Mouse (Mus musculus) right cerebral cortex, postnatal 36 days (tissue): ENCODE results near the gene Sgta.
A peak's percentile ranks its signal among the peaks of the same experiment; 100 is the strongest.
"Not testable (repeated sequence)": the region's sequence is repeated elsewhere in the genome, so short reads cannot be mapped to it uniquely, and the experiment has no call there.

Experiments
- DNase-seq, 2 experiments: peaks; one replicate each; pipeline ENCODE4 v3.0.0; 2022; ENCODE audit warnings: low spot score in 2 of 2, mixed read lengths in 1 of 2

Sgta gene

DNA sequence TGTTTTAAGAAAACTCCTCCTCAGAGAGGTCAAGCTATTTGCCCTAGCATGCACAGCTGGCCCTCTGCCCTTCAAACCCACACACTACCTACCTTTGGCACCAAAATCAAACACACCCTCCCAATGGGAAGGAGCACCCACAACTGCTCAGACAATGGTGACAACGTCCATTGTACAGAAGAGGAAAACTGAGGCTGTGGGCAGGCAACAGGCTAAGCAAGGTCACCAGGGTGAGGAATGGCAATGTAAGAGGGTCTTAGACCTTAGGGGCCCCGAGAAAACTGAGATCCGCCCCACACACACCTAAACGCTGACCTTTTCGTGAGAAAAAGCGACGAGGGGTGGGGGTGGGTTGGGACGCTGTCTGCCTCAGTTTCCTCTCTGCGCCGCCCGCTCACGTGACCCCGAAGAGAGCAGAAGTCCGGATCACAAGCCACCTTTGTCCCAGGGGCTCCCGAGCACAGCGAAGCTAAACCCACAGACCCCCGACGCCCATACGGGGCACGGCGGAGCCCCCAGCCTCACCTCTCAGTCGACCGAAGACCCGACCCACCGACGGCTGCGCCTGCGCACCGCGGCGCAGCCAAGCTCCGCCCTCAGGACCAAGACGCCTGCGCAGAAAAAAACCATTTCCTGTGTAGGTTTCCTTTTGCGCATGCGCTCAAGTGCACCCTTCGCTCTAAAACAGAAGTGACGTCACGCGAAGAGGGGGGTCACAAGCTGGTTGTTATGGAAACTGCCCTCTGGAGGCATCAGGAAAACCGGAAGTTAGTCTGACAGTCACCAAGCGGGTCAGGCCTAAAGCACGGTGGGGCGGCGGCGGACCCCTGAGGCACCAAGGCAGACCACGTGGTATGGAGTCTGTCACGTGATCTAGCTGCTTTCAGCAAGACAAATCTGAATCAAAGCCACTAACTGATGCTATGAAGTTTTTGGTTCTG, at the start of gene Sgta:
Gene Sgta, minus strand, starts transcription at position 579 of the 941 bp plus-strand sequence.
- peak; percentile 100 for DNase-seq

DNA sequence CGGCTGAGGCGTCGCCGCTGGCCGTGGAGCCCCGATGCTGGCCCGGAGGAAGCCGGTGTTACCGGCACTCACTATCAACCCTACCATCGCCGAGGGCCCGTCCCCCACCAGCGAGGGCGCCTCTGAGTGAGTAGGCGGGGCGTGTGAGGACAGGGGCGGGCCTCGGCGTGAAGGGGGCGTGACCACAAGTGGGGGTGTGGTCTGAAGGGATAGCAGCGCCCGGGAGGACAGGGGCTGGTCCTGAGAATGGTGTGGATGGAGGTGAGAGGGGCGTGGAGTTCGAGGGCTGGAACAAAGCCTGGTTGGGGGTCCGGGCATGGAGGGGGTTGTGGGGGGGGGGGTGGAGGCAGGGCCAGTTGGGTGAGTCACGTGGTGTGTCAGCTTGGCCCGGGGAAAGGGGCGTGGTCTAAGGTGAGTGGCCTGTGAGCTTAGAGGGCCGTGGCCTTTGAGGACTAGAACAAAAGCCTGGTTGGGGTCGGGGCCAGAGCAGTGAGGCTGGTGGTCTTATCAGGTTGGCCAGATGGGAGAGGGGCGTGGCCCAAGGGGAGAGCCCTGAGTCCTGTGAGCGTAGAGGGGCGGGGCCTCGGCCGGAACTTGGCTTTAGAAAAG, 46.2 kb upstream of the Sgta start:
- peak; percentile 66 for DNase-seq

- peak; percentile 92 for DNase-seq
These were observed 45.7 kb upstream of the Sgta start, which contains the start of gene Map2k2 for GRCm38 (mm10) chr10:81105565-81106112. TSS of gene Map2k2 (plus strand) at chr10:81105915.

DNA sequence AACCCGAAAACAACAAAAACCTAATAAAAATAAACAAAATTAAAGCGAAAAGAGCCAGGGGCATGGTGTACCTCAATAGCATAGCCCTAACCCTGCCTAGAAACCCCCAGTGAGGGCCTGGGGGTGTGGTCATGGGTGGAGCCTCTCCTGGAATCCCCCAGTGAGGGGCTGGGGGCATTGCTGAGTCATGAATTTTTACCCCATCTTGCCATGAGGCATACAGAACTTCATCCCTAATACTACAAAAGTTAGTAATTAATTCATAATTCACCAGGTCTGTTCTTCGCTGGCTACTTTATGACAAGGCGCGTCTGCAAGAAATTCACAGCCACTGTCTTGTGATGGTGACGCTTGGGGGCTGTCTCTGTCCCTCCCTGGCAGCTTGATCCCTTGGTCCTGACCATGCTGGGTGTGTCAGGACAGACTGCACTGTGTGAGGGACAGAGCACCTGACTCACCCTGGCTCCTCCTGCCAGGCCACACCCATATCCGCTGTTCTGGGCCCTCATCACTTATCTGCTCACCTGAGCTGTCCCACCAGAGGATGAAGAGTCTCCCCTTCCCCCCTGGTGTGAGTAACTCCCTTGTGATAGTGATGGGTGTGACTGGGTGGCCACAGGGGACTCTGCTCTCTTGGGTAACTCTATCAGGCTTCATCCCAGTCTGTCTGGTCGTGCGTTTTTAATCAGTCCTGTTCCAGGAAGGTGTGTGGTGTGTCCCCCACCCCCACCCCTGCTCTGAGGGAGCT, 35.1 kb upstream of the Sgta start:
- DNase-seq = no peak

DNA sequence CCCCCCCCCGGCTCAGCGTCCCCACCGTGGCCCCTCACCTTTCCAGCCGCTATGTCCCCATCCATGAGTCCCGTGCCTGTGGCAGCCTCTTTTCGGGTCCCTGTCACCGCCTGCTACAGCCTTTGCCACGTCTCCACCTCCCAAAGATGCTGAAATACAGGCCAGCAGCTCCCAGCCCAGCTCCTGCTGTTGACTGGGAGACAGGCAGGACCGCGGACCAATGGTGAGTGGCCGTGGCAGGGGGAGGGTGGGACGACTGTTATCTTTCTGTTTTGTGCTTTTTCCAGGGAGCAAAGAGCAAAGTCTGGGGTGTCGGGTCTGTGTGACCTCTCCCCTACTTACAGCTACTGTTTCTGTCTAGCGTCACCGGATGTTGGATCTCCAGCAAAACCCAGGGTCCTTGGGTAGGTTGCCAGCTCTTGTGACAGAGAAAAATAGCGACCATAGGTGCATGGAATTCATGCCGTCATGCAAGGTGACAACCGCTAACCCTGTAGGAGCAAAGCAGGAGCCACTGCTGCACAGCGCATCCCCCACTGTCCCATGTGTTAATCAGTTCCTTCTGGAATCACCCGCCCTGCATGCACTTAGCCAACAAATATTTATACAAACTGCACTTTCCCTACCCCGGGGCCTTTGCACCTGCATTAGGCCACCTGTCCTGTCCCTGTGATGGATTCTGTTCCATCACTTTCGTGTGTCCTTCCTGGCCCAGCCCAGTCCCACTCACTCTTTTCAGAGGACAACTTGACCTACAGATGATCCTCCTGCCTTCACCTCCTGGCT, 32.7 kb upstream of the Sgta start:
- no peak for DNase-seq

DNA sequence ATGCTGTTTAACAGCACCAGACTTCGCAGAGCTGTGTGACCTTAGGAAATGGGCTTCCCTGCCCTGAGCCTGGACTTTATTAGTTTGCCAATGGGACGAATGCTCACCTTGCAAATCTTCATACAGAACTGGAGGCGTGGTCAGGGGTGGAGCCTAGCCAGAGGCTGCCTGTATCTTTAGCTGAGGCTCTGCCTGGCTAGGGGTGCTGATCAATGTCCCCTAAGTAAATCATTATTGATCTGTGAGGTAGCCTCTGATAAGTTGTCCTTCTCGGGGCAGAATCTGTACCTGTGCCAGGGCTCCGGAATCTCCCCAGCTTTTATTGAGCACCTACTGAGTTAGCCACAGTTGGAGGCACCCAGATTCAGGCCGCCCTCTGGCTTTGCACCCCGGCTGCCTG, 30.6 kb upstream of the Sgta start:
- no peak for DNase-seq

GRCm38 (mm10) chr10:81089216-81089615, 29.2 kb upstream of the Sgta start:
- DNase-seq = no peak

DNA sequence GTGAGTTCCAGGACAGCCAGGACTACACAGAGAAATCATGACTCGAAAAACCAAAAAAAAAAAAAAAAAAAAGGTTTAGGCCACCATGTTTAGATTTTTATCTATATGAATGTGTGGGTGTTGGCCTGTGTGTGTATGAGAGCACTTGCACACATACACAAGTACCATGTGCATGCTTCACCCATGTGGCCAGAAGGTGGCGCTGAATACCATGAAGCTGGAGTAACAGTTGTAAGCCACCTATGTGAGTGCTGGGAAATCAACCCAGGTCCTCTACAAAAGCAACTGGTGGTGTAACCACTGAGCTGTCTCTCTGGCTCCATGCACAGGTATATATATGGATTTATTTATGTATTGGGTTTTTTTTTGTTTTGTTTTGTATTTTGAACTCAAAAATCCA, 27.0 kb upstream of the Sgta start:
- no peak for DNase-seq

- DNase-seq = peak; percentile 19 to 43
These were observed 22.4 kb upstream of the Sgta start for GRCm38 (mm10) chr10:81082168-81082960.

GRCm38 (mm10) chr10:81080008-81080655, 20.2 kb upstream of the Sgta start:
- DNase-seq = no peak

- no peak for DNase-seq
These were observed 17.9 kb upstream of the Sgta start for GRCm38 (mm10) chr10:81077916-81078315.

DNA sequence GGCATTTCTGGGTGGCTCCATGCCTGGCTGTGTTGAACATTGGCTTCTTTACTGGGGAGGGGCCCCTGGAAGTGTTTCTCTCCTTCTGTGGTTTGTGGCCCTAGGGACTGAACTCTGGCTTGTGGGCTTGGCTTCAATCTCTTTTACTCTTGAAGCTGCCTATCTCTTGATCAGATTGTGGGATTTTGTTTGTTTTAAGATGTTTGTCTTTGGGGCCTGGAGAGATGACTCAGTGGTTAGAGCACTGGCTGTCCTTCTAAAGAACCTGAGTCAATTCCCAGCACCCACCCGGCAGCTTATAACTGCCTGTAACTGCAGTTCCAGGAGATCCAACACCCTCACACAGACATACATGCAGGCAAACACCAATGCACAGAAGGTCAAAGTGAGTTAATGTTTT, 16.4 kb upstream of the Sgta start:
- no peak for DNase-seq

- no peak for DNase-seq
These were observed 15.8 kb upstream of the Sgta start for GRCm38 (mm10) chr10:81075734-81076133.

DNA sequence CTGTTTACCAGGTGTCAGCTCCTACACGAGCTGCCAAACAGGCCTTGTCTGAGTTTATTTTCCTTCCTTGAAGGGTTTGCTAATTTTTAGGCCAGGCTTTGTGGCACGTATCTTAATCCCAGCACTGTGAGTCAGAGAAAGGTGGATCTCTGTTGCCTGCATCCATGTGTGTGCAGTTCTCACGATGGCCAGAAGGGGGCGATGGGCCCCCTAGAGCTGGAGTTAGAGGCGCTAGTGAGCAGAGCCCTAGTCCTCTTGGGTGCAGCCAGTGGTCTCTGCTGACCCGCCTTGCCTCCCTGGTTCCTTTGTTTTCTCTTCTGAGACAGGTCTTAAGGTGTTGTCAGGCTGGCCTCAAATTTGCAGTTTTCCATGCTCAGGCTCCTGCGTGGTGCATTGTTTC, 13.5 kb upstream of the Sgta start:
- no peak for DNase-seq

DNA sequence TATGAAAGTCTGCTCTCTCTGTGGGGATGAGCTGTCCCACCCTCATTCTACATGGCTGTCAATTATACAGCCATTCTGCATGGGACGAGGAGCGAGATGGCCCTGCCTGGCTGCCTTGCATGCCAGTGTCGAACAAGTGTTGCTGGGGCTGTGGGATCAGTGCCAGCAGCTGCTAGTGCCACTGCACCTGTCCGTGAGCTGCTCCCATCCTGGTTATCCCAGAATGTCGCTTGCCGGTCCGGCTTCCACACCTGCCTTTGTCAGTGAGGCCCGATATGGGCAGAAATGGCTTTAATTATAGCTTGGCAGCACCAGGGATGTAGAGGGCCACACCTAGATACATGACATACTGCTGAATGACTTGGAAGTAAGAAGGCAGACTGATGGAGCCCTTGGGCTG, 12.3 kb upstream of the Sgta start:
- DNase-seq = no peak

GRCm38 (mm10) chr10:81069836-81070235, 9.9 kb upstream of the Sgta start, which contains the start of gene Thop1:
TSS of gene Thop1 (plus strand) at chr10:81070035.
- DNase-seq = peak; percentile 97 to 98

GRCm38 (mm10) chr10:81068706-81069105, 8.7 kb upstream of the Sgta start:
- DNase-seq = no peak

GRCm38 (mm10) chr10:81064519-81064918, 4.5 kb upstream of the Sgta start:
- not testable (repeated sequence) for DNase-seq

GRCm38 (mm10) chr10:81062710-81063109, 2.7 kb upstream of the Sgta start:
- no peak for DNase-seq

- no peak for DNase-seq
These were observed 1.1 kb downstream of the Sgta start for GRCm38 (mm10) chr10:81058896-81059295.
